Mouse (Mus musculus): ENCODE measurements around the gene Ankmy1. TPM values are rescaled to one million over a fixed set of nuclear protein-coding genes. Genes with fewer than 3 reads are reported as not detected.

Ankmy1 gene
- polyA plus RNA-seq, 1 experiment, result 0.75 TPM

DNA sequence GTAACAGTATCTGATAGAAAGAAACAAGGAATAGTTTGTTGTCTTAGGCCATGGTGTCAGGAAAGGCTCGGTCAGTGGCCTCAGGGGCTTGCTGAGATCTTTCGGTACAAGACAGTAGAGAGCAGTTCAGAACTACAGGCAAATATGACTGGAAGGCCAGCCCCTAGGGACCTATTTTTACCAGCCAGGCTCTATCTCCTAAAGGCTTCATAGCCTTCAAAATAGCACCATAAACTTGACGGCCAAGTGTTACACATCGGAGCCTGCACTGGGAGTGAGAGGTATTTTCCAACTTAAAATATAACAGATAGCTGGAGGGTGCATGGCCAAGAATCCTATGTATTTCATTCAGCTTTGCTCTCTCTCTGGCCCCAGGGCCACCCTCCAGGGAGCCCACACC, 18.8 kb upstream of the Ankmy1 start:
- no peaks in the 10 kb centered on the region for H3K4me1 ChIP-seq (ENCODE audit: control insufficient read depth, insufficient read depth, low read length)
- DNase-seq, result no peak
- no peaks in the 10 kb centered on the region for H3K36me3 ChIP-seq (ENCODE audit: control insufficient read depth, insufficient read depth, low read length)
- H3K27me3 ChIP-seq (replicated peaks; ENCODE audit: control insufficient read depth, insufficient read depth, low read length), result no peaks in the 10 kb centered on the region
- 81% methylated on average over 4 of the region's 4 CpGs for WGBS
- TF ChIP-seq POLR2A (IDR thresholded peaks at IDR 0.05; ENCODE audit: low read depth, low read length), result no peak
- TF ChIP-seq CTCF (conservative IDR thresholded peaks at IDR 0.05; ENCODE audit: insufficient read depth, insufficient read length, low read depth, low read length), result no peak
- no peak overlapping the region for H3K4me3 ChIP-seq (ENCODE audit: insufficient read depth, low read depth, low read length)
- no peak overlapping the region for H3K27ac ChIP-seq (ENCODE audit: insufficient read depth, low read depth, low read length)

DNA sequence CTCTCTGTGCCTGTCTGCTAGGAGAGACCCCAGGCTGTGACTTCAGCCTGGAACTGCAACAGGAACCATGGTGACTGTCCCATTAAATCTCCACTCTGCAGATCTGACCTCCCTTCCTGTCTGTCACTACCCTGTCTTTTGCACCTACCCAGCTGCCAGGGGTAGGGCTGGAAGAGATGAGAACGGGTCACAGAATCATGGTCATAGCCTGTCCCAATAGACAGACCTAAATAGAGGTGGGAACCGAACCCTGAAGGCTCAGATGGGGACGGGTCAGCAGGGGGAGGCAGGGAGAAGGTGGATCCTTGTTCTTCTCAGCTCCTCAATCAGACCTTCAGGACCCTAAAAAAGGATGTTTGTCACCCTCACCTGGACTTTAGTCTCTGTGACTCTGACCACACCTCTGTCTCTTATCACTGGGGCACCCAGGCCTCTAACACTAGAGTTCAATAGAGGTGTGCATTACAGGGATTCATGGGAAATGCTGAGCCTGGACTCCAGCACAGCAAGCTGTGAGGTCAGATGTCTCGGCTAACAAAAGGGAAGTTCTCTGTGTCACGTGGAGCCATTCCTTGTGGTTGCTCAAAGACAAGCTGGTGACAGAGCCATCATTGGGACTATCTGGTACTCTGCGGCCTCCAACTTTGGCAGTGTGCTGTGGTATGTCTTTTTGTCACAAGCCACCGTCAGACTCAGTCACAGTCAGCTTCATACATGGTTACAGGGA, 17.9 kb upstream of the Ankmy1 start:
- Histone ChIP-seq H3K4me3 (ENCODE audit: insufficient read depth, low read depth, low read length) (no peak overlapping the region), H3K4me1 (ENCODE audit: control insufficient read depth, insufficient read depth, low read length) (no peaks in the 10 kb centered on the region), H3K27me3 (replicated peaks; ENCODE audit: control insufficient read depth, insufficient read depth, low read length) (no peaks in the 10 kb centered on the region), H3K36me3 (ENCODE audit: control insufficient read depth, insufficient read depth, low read length) (no peaks in the 10 kb centered on the region), H3K27ac (ENCODE audit: insufficient read depth, low read depth, low read length) (no peak overlapping the region)
- TF ChIP-seq POLR2A (IDR thresholded peaks at IDR 0.05; ENCODE audit: low read depth, low read length) (no peak), CTCF (conservative IDR thresholded peaks at IDR 0.05; ENCODE audit: insufficient read depth, insufficient read length, low read depth, low read length) (no peak)
- 80% methylated on average over 7 of the region's 7 CpGs for WGBS
- no peak for DNase-seq

DNA sequence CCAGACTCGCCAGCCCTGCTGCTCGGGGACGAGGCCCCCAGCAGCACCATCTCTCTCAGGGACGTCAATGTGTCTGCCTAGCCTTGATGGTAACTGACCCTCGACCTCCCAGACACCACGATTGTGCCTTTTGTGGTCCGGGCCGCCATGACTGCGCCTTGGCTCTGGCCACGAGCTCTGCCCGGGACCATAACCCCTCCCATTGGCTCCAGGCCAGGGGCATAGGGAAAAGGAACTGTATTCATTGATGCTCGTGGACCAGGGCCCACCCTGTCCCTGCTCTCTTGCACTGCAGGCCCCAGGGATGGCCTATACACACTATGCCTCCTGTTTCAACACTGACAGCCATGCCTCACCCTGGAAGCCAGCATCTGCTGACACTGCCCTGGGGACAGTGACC, 17.1 kb upstream of the Ankmy1 start:
- no peak for TF ChIP-seq CTCF (conservative IDR thresholded peaks at IDR 0.05; ENCODE audit: insufficient read depth, insufficient read length, low read depth, low read length)
- no peak for TF ChIP-seq POLR2A (IDR thresholded peaks at IDR 0.05; ENCODE audit: low read depth, low read length)
- WGBS, result 70% methylated on average over 12 of the region's 12 CpGs
- DNase-seq, result no peak
- Histone ChIP-seq H3K27ac (ENCODE audit: insufficient read depth, low read depth, low read length) (no peak overlapping the region), H3K4me3 (ENCODE audit: insufficient read depth, low read depth, low read length) (no peak overlapping the region), H3K27me3 (replicated peaks; ENCODE audit: control insufficient read depth, insufficient read depth, low read length) (no peaks in the 10 kb centered on the region), H3K4me1 (ENCODE audit: control insufficient read depth, insufficient read depth, low read length) (no peaks in the 10 kb centered on the region), H3K36me3 (ENCODE audit: control insufficient read depth, insufficient read depth, low read length) (no peaks in the 10 kb centered on the region)

DNA sequence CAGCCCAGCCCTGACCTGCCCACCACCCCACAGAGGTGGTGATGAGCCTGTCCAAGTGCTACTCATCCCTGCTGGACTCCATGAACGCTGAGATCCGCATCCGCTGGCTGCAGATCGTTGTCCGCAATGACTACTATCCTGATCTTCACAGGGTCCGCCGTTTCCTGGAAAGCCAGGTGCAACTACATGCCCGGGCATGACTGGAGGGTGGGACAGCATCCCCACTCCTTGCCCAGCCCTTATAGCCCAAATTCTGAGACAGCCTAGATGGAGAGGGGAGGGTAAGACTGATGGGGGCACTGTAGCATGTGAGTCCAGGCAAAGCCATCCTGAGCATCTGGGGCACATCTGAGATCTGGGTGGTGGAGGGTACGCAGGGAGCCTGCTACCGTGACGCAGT, 16.4 kb upstream of the Ankmy1 start:
- Histone ChIP-seq H3K4me1 (ENCODE audit: control insufficient read depth, insufficient read depth, low read length) (no peaks in the 10 kb centered on the region), H3K4me3 (ENCODE audit: insufficient read depth, low read depth, low read length) (no peak overlapping the region), H3K36me3 (ENCODE audit: control insufficient read depth, insufficient read depth, low read length) (no peaks in the 10 kb centered on the region), H3K27ac (ENCODE audit: insufficient read depth, low read depth, low read length) (no peak overlapping the region), H3K27me3 (replicated peaks; ENCODE audit: control insufficient read depth, insufficient read depth, low read length) (no peaks in the 10 kb centered on the region)
- TF ChIP-seq POLR2A (IDR thresholded peaks at IDR 0.05; ENCODE audit: low read depth, low read length), result no peak
- no peak for TF ChIP-seq CTCF (conservative IDR thresholded peaks at IDR 0.05; ENCODE audit: insufficient read depth, insufficient read length, low read depth, low read length)
- 97% methylated on average over 11 of the region's 11 CpGs for WGBS
- no peak for DNase-seq

DNA sequence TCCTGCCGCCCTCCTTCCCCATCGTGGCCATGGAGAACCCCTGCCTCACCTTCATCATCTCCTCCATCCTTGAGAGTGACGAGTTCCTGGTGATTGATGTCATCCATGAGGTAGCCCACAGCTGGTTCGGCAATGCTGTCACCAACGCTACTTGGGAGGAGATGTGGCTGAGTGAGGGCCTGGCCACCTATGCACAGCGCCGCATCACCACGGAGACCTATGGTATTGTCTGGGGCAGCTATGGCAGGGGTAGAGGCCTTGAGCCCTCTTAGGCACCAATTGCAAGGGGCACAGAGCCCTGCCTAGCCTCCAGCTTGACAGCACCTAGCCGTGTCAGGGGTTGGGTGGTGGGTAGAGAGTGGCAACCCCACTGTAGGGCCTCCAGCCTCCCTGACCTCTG, 14.0 kb upstream of the Ankmy1 start:
- Histone ChIP-seq H3K36me3 (ENCODE audit: control insufficient read depth, insufficient read depth, low read length) (no peaks in the 10 kb centered on the region), H3K4me3 (ENCODE audit: insufficient read depth, low read depth, low read length) (no peak overlapping the region), H3K27ac (ENCODE audit: insufficient read depth, low read depth, low read length) (no peak overlapping the region), H3K27me3 (replicated peaks; ENCODE audit: control insufficient read depth, insufficient read depth, low read length) (no peaks in the 10 kb centered on the region), H3K4me1 (ENCODE audit: control insufficient read depth, insufficient read depth, low read length) (0 out of 2 replicates have a peak, but pooled peaks cover 8% of the 10 kb centered on the region)
- TF ChIP-seq POLR2A (IDR thresholded peaks at IDR 0.05; ENCODE audit: low read depth, low read length), result no peak
- no peak for DNase-seq
- WGBS, result 90% methylated on average over 9 of the region's 9 CpGs

DNA sequence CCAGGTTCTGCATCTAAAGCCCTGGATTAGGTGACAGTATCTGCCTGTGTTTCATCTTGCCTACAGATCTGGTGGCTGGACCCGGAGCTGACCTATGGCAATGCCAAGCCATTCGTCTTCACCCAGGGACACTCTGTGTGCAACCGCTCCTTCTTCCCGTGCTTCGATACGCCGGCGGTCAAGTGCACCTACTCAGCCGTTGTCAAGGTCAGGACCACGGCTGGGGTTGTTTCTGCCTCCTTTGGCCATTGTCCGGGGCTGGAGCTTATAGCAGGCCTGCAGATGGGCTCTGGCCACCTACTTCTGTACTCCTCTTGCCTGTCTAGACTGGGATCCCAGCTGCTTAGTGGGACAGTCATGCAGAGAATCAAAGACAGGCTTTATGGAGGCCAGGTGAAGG, 12.3 kb upstream of the Ankmy1 start:
- WGBS, result 85% methylated on average over 11 of the region's 11 CpGs

DNA sequence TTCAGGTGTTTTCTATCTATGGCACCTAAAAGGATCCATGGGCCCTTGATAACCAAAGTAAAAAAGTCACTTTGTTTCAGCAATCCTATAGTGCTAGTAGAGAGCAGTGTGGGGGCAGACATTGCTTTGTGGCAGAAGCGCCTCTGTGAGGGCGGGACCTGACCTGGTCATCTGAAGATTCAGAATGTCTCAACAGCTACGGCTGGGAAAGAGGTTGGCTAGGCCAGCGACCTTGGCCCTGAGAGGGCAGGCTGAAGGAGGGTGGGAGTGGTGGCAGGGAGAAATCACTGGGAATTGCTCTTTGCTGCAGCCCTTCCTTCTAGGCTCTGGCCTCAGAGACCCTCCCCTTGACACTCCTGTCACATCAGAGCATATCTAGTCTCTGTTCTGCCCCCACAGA, 11.5 kb upstream of the Ankmy1 start:
- TF ChIP-seq CTCF (conservative IDR thresholded peaks at IDR 0.05; ENCODE audit: insufficient read depth, insufficient read length, low read depth, low read length), result no peak
- TF ChIP-seq POLR2A (IDR thresholded peaks at IDR 0.05; ENCODE audit: low read depth, low read length), result no peak
- Histone ChIP-seq H3K27me3 (replicated peaks; ENCODE audit: control insufficient read depth, insufficient read depth, low read length) (no peaks in the 10 kb centered on the region), H3K27ac (ENCODE audit: insufficient read depth, low read depth, low read length) (no peak overlapping the region), H3K4me1 (ENCODE audit: control insufficient read depth, insufficient read depth, low read length) (peaks cover 19% of the 10 kb centered on the region), H3K4me3 (ENCODE audit: insufficient read depth, low read depth, low read length) (no peak overlapping the region), H3K36me3 (ENCODE audit: control insufficient read depth, insufficient read depth, low read length) (no peaks in the 10 kb centered on the region)
- WGBS, result 68% methylated on average over 4 of the region's 4 CpGs
- no peak for DNase-seq

More for the DNA sequence above, 12.3 kb upstream of the Ankmy1 start:
- H3K36me3 ChIP-seq (ENCODE audit: control insufficient read depth, insufficient read depth, low read length), result no peaks in the 10 kb centered on the region
- no peak overlapping the region for H3K4me3 ChIP-seq (ENCODE audit: insufficient read depth, low read depth, low read length)
- DNase-seq, result no peak
- H3K4me1 ChIP-seq (ENCODE audit: control insufficient read depth, insufficient read depth, low read length), result peaks cover 12% of the 10 kb centered on the region
- H3K27ac ChIP-seq (ENCODE audit: insufficient read depth, low read depth, low read length), result no peak overlapping the region
- TF ChIP-seq POLR2A (IDR thresholded peaks at IDR 0.05; ENCODE audit: low read depth, low read length) (no peak), CTCF (conservative IDR thresholded peaks at IDR 0.05; ENCODE audit: insufficient read depth, insufficient read length, low read depth, low read length) (no peak)
- H3K27me3 ChIP-seq (replicated peaks; ENCODE audit: control insufficient read depth, insufficient read depth, low read length), result no peaks in the 10 kb centered on the region

Measured in kidney, adult 2 months (tissue).